15 mouse cellular contexts compared by ENCODE assay signal in genomic region chr7:34202147-34202546, GRCm38 (mm10). TPM values are rescaled to one million over a fixed set of nuclear protein-coding genes. Genes with fewer than 3 reads are reported as not detected.
"Had no signal": no experiment of that assay in that cellular context is flagged by ENCODE, and none has a peak within 500 bp of the region (broad histone marks: within the 10 kb centered on the region; RNA-seq: fewer than 3 reads in every experiment).

No protein-coding gene starts in this region.

RNA-seq across cellular contexts. Expression of gene Gm6096, which starts 48.7 kb away (rescaled TPM):
- polyA plus RNA-seq: heart, embryonic 10.5 days; heart, postnatal 0 days; hindbrain, embryonic 10.5 days; hindbrain, embryonic 12.5 days; hindbrain, embryonic 13.5 days; hindbrain, embryonic 15.5 days; hindbrain, postnatal 0 days; inflammation-experienced regulatory T-cells, adult 6 months; intestine, embryonic 14.5 days; intestine, embryonic 15.5 days; intestine, embryonic 16.5 days; intestine, postnatal 0 days; kidney, adult 2 months; kidney, embryonic 14.5 days; large intestine, adult 2 months had no signal
